Mouse (Mus musculus) E14TG2a.4 (cell line): ENCODE measurements around the gene Hcst.
A peak's percentile ranks its signal among the peaks of the same experiment; 100 is the strongest.

Experiments used
- H3K27me3 ChIP-seq: 2 replicates; pipeline ENCODE4 v1.6.1; 2014; ENCODE audit warnings: low read length, control low read depth; ENCODE audit not compliant: insufficient read depth
- H3K36me3 ChIP-seq: 2 replicates; pipeline ENCODE4 v1.6.1; 2014; ENCODE audit warnings: low read length, control low read depth; ENCODE audit not compliant: insufficient read depth
- H3K4me1 ChIP-seq: replicated peaks from 2 replicates; pipeline ENCODE4 v1.6.1; 2014; ENCODE audit warnings: low read depth, low read length, control low read depth
- H3K4me3 ChIP-seq: replicated peaks from 2 replicates; pipeline ENCODE4 v1.5.1; 2014; ENCODE audit warnings: mild to moderate bottlenecking, low read length
- H3K9me3 ChIP-seq: 2 replicates; pipeline ENCODE4 v1.6.1; 2014; ENCODE audit warnings: low read length, control low read depth
- CTCF ChIP-seq: conservative IDR thresholded peaks from 2 replicates; pipeline ENCODE4 v1.5.1; 2014; ENCODE audit warnings: low read length
- NANOG ChIP-seq: IDR thresholded peaks from 2 replicates; pipeline ENCODE4 v1.6.1; 2014; ENCODE audit warnings: borderline replicate concordance, low read length, mixed read lengths
- POU5F1 ChIP-seq: IDR thresholded peaks from 2 replicates; pipeline ENCODE4 v1.6.1; 2014; ENCODE audit warnings: low read length, borderline replicate concordance

Hcst gene

DNA sequence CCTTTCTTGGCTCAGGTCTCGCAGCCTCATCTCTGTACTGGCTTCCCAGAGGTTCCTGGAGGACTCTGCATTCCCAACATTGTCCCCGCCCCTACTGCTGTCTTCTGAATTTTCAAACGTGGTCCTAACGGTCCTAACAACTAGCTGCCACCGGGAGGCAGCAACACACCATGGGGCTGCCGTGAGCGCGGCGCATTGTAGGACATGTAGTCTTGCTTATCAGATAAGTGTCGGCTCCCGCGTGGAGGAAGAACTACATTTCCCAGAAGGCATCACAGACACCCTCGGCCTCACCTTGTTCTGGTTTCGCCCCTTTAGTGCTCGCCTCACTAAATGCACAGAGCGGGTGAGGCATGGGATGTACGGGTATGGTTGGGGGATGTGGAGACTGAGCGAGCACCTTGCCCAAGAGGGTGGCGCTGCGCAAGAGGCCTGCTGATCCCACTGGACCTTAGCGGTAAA is 46.1 kb downstream of the Hcst start:
- Histone ChIP-seq H3K9me3 (no peaks in the 10 kb centered on the region), H3K4me1 (peaks cover 41% of the 10 kb centered on the region), H3K27me3 (peaks cover 3% of the 10 kb centered on the region), H3K36me3 (no peaks in the 10 kb centered on the region), H3K4me3 (peak overlapping the region; percentile 69)
- TF ChIP-seq NANOG = no peak
- TF ChIP-seq POU5F1 = no peak
- TF ChIP-seq CTCF = peak; percentile 68
